Mouse (Mus musculus) stomach, postnatal 0 days (tissue): Measurements from ENCODE around the gene Espl1. TPM values are rescaled to one million over a fixed set of nuclear protein-coding genes. Genes with fewer than 3 reads are reported as not detected.

Experiments used
- ATAC-seq: fragments of 200-750 bp; cut with Nextera tagmentation; 2 replicates; pipeline ENCODE4 v1.8.0; 2017; ENCODE audit not compliant: low FRiP score, low TSS enrichment
- DNase-seq: peaks from one replicate; pipeline ENCODE4 v3.0.0-alpha.2; 2016; ENCODE audit warnings: low spot score
- H3K27ac ChIP-seq: fragments of 300-500 bp; sonication (generic); replicated peaks from 2 replicates; pipeline ENCODE4 v1.5.1; 2014; ENCODE audit warnings: mild to moderate bottlenecking, control low read depth
- H3K27me3 ChIP-seq: fragments of 300-500 bp; sonication (generic); 2 replicates; pipeline ENCODE4 v1.6.1; 2014; ENCODE audit warnings: low read length; ENCODE audit not compliant: control insufficient read depth, insufficient read depth
- H3K36me3 ChIP-seq: fragments of 300-500 bp; sonication (generic); 2 replicates; pipeline ENCODE4 v1.6.1; 2014; ENCODE audit warnings: low read length, mixed read lengths; ENCODE audit not compliant: control insufficient read depth, insufficient read depth
- H3K4me1 ChIP-seq: fragments of 300-500 bp; sonication (generic); replicated peaks from 2 replicates; pipeline ENCODE4 v1.6.1; 2014; ENCODE audit warnings: antibody characterized with exemption; ENCODE audit not compliant: control insufficient read depth, insufficient read depth
- H3K4me2 ChIP-seq: fragments of 300-500 bp; sonication (generic); replicated peaks from 2 replicates; pipeline ENCODE4 v1.6.1; 2014; ENCODE audit warnings: low read depth, mild to moderate bottlenecking, control low read depth, moderate library complexity
- H3K4me3 ChIP-seq: fragments of 300-500 bp; sonication (generic); 2 replicates; pipeline ENCODE4 v1.5.1; 2014; ENCODE audit warnings: low read depth, low read length, control low read depth
- H3K9ac ChIP-seq: fragments of 300-500 bp; sonication (generic); 2 replicates; pipeline ENCODE4 v1.6.1; 2014; ENCODE audit warnings: mild to moderate bottlenecking, low read length, control low read depth, mixed read lengths
- H3K9me3 ChIP-seq: fragments of 300-500 bp; sonication (generic); 2 replicates; pipeline ENCODE4 v1.6.1; 2016; ENCODE audit warnings: low read length; ENCODE audit not compliant: control insufficient read depth
- CTCF ChIP-seq: IDR thresholded peaks from 2 replicates; pipeline ENCODE4 v1.5.1; 2016; ENCODE audit warnings: antibody characterized with exemption, low read depth, mild to moderate bottlenecking, moderate library complexity
- EP300 ChIP-seq: optimal IDR thresholded peaks from 2 replicates; pipeline ENCODE3; 2016; ENCODE audit warnings: antibody characterized with exemption
- WGBS: fragments of 180-500 bp; shearing (Covaris S2); extraction: QIAGEN DNeasy Blood & Tissue Kit; methylation state at CpG from one replicate; pipeline ENCODE4 v1.1.7; 2014; 5-methylcytosine and 5-hydroxymethylcytosine counted together
- polyA plus RNA-seq: library from polyadenylated mRNA; unstranded; fragments of >200 nt; fragmentation: Nextera tagmentation; extraction: Ambion mirVana; gene quantifications from 2 replicates; pipeline ENCODE4 v1.2.1, GENCODE M21; 2015

Espl1 gene
- polyA plus RNA-seq, 1 experiment from 2014 or later: 4.0 TPM

DNA sequence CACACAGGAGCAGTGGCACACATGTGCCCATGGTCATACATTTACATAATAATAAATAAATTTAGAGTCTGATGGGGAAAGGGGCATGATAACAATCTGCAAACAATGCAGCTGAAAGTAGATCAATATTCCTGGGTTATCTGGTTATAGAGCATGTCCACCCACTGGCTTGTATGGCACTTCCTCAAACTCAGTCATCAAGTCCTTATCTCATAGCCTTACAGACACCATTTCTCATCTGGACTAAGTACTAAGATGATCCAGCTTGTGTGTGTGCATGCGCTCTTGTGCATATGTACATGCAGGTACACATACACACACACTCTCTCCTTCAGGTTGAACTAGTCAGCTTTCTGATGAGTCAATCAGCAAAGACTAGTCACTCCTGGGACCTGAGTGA, 68.6 kb downstream of the Espl1 start:
- 89% methylated on average over 1 of the region's 1 CpGs for WGBS
- TF ChIP-seq EP300: no peak
- no peak for TF ChIP-seq CTCF
- no peaks in the 10 kb centered on the region for H3K9me3 ChIP-seq
- no peak overlapping the region for H3K4me3 ChIP-seq
- H3K27ac ChIP-seq: no peak overlapping the region
- no peak for DNase-seq
- H3K4me1 ChIP-seq: no peaks in the 10 kb centered on the region
- H3K27me3 ChIP-seq: no peaks in the 10 kb centered on the region; the same call in 1 of the 2 replicates
- no peak for ATAC-seq
- H3K36me3 ChIP-seq: no peaks in the 10 kb centered on the region
- H3K4me2 ChIP-seq: no peak overlapping the region
- H3K9ac ChIP-seq: no peak overlapping the region

DNA sequence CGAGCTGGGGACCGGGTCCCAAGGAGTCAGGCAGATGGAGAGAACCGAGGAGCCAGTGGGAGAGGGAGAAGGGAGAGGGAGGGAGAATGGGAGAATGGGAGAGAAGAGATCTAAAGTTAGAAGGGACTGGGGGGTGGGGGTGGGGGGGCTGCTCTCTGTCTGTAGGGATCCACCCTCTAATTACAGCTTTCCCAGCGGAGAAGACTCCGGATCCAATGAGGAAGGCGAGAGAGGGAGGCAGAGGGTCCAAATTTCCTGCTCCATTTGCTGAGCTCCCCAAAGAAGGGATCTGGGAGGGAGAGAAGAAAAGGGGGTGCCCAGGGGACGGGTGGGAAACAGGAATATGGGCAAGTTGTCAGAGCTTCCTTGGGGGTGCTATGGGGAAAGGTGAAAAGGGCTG, 70.2 kb downstream of the Espl1 start:
- Histone ChIP-seq H3K4me3 (peak overlapping the region; percentile 17), H3K27ac (no peak overlapping the region), H3K4me2 (peak overlapping the region; percentile 35), H3K9ac (no peak overlapping the region), H3K27me3 (no peaks in the 10 kb centered on the region; the same call in 1 of the 2 replicates), H3K36me3 (no peaks in the 10 kb centered on the region), H3K4me1 (peaks cover 5% of the 10 kb centered on the region; the same call in 1 of the 2 replicates), H3K9me3 (no peaks in the 10 kb centered on the region)
- no peak for ATAC-seq
- DNase-seq: no peak
- TF ChIP-seq CTCF (no peak), EP300 (no peak)
- 12% methylated on average over 7 of the region's 7 CpGs for WGBS

DNA sequence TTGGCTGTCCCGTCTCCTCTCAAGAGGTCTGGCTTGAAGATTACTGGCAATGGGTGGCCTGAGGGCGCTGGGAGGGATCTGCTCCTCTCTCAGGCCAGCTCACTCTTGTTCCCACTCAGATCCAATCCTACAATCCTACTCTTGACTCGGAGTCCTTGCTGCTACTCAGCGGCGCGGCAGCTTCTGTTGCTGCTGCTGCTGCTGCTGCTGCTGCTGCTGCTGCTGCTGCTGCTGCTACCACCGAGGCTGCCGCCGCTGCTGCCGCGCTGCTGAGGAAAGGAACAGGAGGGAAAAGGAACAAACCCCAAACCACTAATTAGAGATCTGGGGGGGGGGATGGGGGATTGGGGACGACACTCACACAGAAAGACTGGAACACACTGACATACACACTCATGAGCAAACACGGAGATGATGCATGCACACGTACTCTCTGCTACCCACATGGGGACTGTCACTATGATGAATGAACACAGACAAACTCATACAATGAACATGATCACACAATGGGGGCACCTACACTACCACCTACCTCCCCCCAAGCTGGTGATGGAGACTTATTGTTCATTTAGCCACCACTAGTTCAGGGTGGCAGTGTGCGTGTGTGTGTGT, 70.8 kb downstream of the Espl1 start, which contains the start of gene Sp7:
TSS of gene Sp7 (minus strand) at position 450 of the 612 bp plus-strand sequence.
- H3K9ac ChIP-seq: no peak within 1 kb of the TSS
- ATAC-seq (no peak), DNase-seq (no peak)
- TF ChIP-seq CTCF (no peak), EP300 (no peak)
- no peaks in the 10 kb centered on the region for H3K9me3 ChIP-seq
- H3K4me1 ChIP-seq: peaks cover 5% of the 10 kb centered on the region; the same call in 1 of the 2 replicates
- H3K27ac ChIP-seq: no peak within 1 kb of the TSS
- 7% methylated on average over 15 of the region's 15 CpGs for WGBS
- H3K4me3 ChIP-seq: peak within 1 kb of the TSS; percentile 17
- H3K27me3 ChIP-seq: no peaks in the 10 kb centered on the region; the same call in 1 of the 2 replicates
- no peaks in the 10 kb centered on the region for H3K36me3 ChIP-seq
- H3K4me2 ChIP-seq: peak within 1 kb of the TSS; percentile 35

DNA sequence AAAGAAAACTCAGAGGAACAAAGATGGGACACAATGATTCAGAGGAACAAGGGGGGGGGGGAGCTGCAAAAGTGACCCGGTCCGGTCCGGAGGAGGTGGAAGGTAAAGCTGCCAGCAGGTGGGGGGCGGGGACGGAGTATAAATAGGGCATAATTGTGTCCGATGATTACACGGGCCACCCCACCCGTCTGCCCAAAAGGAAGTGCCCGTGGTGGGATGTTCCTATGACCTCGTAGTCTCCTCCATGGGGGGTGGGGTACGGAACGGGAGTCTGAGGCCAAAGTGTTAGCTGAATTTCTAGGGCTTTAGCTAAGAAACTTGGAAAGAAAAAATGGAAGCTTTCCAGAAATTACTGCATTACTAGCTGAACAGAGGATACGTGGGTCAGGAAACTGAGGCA, 73.9 kb downstream of the Espl1 start:
- no peaks in the 10 kb centered on the region for H3K36me3 ChIP-seq
- 21% methylated on average over 13 of the region's 13 CpGs for WGBS
- H3K4me1 ChIP-seq: peaks cover 5% of the 10 kb centered on the region; the same call in 1 of the 2 replicates
- H3K4me3 ChIP-seq: no peak overlapping the region
- DNase-seq (no peak), ATAC-seq (no peak)
- no peaks in the 10 kb centered on the region; the same call in 1 of the 2 replicates for H3K27me3 ChIP-seq
- H3K4me2 ChIP-seq: 0 out of 2 replicates have a peak overlapping the region, but pooled peaks have one; percentile 8
- TF ChIP-seq EP300 (no peak), CTCF (no peak)
- no peak overlapping the region for H3K9ac ChIP-seq
- H3K9me3 ChIP-seq: no peaks in the 10 kb centered on the region
- no peak overlapping the region for H3K27ac ChIP-seq

DNA sequence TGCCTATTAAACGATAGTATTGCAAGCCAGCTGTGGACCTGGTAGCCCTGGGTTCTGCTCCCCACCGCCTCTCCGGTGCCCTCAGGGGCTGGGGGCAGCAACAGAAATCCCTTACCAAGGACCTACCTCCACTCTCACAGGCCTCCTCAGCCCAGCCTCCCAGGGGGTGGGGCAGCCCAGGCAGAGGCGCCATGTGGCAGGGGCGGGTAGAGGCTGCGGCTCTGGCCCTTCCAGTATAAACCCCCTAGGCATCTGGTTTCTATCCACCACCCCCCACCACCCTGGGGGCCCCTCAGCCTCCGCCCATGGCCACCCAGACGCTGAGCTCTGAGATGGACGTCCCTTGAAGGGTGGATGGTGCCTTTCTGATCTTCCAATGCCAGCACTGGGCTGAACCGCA, 74.7 kb downstream of the Espl1 start:
- Histone ChIP-seq H3K4me2 (peak overlapping the region; percentile 36; the same call in 1 of the 2 replicates), H3K27me3 (no peaks in the 10 kb centered on the region; the same call in 1 of the 2 replicates), H3K4me1 (peaks cover 5% of the 10 kb centered on the region; the same call in 1 of the 2 replicates), H3K9me3 (no peaks in the 10 kb centered on the region), H3K9ac (0 out of 2 replicates have a peak overlapping the region, but pooled peaks have one; percentile 38), H3K36me3 (no peaks in the 10 kb centered on the region), H3K27ac (no peak overlapping the region), H3K4me3 (no peak overlapping the region)
- peak; percentile 36 for DNase-seq
- ATAC-seq: peak; percentile 64
- no peak for TF ChIP-seq EP300
- no peak for TF ChIP-seq CTCF
- WGBS: 7% methylated on average over 10 of the region's 10 CpGs

Other genes with a start within 250 kb of the Espl1 start
- gene Eif4b, start 222.5 kb upstream of the Espl1 start, polyA plus RNA-seq: 46.5 and 48.4 TPM in 2 replicates
- gene Tns2, start 195.9 kb upstream of the Espl1 start, polyA plus RNA-seq: 11.9 and 15.5 TPM in 2 replicates
- 28.5 and 29.0 TPM in 2 replicates for gene Spryd3, start 160.0 kb upstream of the Espl1 start, polyA plus RNA-seq
- gene Igfbp6, start 151.9 kb upstream of the Espl1 start, polyA plus RNA-seq: 30.6 and 39.5 TPM in 2 replicates
- gene Soat2, start 145.7 kb upstream of the Espl1 start, polyA plus RNA-seq: 5.9 and 6.0 TPM in 2 replicates
- gene Zfp740, start 93.0 kb upstream of the Espl1 start, polyA plus RNA-seq: 19.9 and 20.2 TPM in 2 replicates
- gene Csad, start 91.5 kb upstream of the Espl1 start, polyA plus RNA-seq: 32.1 and 39.4 TPM in 2 replicates
- gene Itgb7, start 64.3 kb upstream of the Espl1 start, polyA plus RNA-seq: 1.2 TPM in 2 replicates
- 27.2 and 34.6 TPM in 2 replicates for gene Rarg, start 38.7 kb upstream of the Espl1 start, polyA plus RNA-seq
- gene Gm9918, start 25.7 kb upstream of the Espl1 start, polyA plus RNA-seq: 0.10 and 0.12 TPM in 2 replicates
- 81.6 and 83.6 TPM in 2 replicates for gene Mfsd5, start 16.8 kb upstream of the Espl1 start, polyA plus RNA-seq
- 321 and 336 TPM in 2 replicates for gene Pfdn5, start 29.9 kb downstream of the Espl1 start, polyA plus RNA-seq
- gene Myg1, start 35.4 kb downstream of the Espl1 start, polyA plus RNA-seq: 39.7 and 44.8 TPM in 2 replicates
- gene Aaas, start 54.5 kb downstream of the Espl1 start, polyA plus RNA-seq: 21.1 and 21.7 TPM in 2 replicates
- gene Sp7, start 70.9 kb downstream of the Espl1 start, polyA plus RNA-seq: 0.40 and 0.41 TPM in 2 replicates
- 4.4 and 4.7 TPM in 2 replicates for gene Sp1, start 109.9 kb downstream of the Espl1 start, polyA plus RNA-seq
- 0.42 and 0.80 TPM in 2 replicates for gene Amhr2, start 149.1 kb downstream of the Espl1 start, polyA plus RNA-seq
- 339 and 365 TPM in 2 replicates for gene Prr13, start 162.8 kb downstream of the Espl1 start, polyA plus RNA-seq
- gene Pcbp2, start 174.3 kb downstream of the Espl1 start, polyA plus RNA-seq: 90.7 and 96.2 TPM in 2 replicates
- gene Gm10337, start 207.5 kb downstream of the Espl1 start, polyA plus RNA-seq: not detected in 2 replicates
- 3.3 and 3.9 TPM in 2 replicates for gene Map3k12, start 220.8 kb downstream of the Espl1 start, polyA plus RNA-seq
- gene Tarbp2, start 221.9 kb downstream of the Espl1 start, polyA plus RNA-seq: 41.7 and 44.3 TPM in 2 replicates
- 1.1 and 1.3 TPM in 2 replicates for gene Npff, start 228.7 kb downstream of the Espl1 start, polyA plus RNA-seq